Mouse (Mus musculus): Measurements from ENCODE around the gene Fbxo34.

DNA sequence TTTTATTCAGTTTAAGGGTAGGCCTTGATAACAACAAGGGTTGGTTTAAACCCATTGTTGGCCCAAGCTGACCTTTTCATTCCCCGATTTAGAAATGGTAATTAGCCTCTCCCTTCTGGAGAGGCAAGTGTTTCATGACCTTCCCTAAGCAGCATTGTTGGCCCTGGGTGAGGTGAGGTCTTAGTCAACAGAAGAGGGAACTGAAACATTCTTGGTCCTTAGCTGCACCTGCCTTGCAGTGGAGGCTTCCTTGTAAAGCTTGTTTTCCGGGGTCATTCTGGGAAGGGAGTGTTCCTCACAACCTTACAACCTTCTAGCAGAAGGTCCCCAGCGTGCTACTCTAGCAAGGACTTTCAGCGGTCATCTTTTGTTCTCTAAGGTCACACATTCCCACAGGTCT lies 122.5 kb downstream of the Fbxo34 start:
- TF ChIP-seq CTCF (conservative IDR thresholded peaks at IDR 0.05; ENCODE audit: low read length) (no peak), NANOG (IDR thresholded peaks at IDR 0.05; ENCODE audit: borderline replicate concordance, low read length) (peak; percentile 72)
